Mouse (Mus musculus) left cerebral cortex, adult 2 months (tissue): ENCODE results near the gene Rims4. TPM values are rescaled to one million over a fixed set of nuclear protein-coding genes. Genes with fewer than 3 reads are reported as not detected.
A peak's percentile ranks its signal among the peaks of the same experiment; 100 is the strongest.

ENCODE experiments used
- DNase-seq, 2 experiments: peaks; one replicate each; pipeline ENCODE4 v3.0.0; 2021 to 2022; ENCODE audit warnings: low spot score in 2 of 2, mixed read lengths in 1 of 2; ENCODE audit errors: extremely low spot score in 1 of 2
- H3K27ac ChIP-seq: fragments of 200-600 bp; 2 replicates; pipeline ENCODE4 v1.8.1; 2022
- H3K4me3 ChIP-seq: fragments of 200-600 bp; 2 replicates; pipeline ENCODE4 v1.8.1; 2022
- CTCF ChIP-seq: fragments of 200-600 bp; IDR thresholded peaks from 2 replicates; pipeline ENCODE4 v1.8.1; 2022; ENCODE audit warnings: antibody characterized with exemption, mild to moderate bottlenecking, moderate library complexity
- intact Hi-C: fragments of 180-260 bp; cut with DNase I; formaldehyde crosslinking; loops from one replicate; pipeline ENCODE4 v1.15.1; 2025
- long read RNA-seq, 2 experiments: library from polyadenylated mRNA; stranded (forward); transcript quantifications; one replicate each; pipeline ENCODE4 v2.0.0; 2021; ENCODE audit warnings: borderline mapping rate in 2 of 2
- total RNA-seq, 2 experiments: library from RNA; stranded (reverse); gene quantifications; 2 replicates each; pipeline ENCODE4 v1.2.3; 2021

Gene Rims4
- total RNA-seq: 10 to 100 TPM; 85.4 to 89.5 TPM
- long read RNA-seq, experiment 1, full-length matches to known transcripts: 31 of 57 reads
- long read RNA-seq, experiment 1, partial matches to known transcripts: 1 of 57 reads
- long read RNA-seq, experiment 1, other reads (novel, unspliced or antisense): 25 of 57 reads
- long read RNA-seq, experiment 2, full-length matches to known transcripts: 26 of 57 reads
- long read RNA-seq, experiment 2, partial matches to known transcripts: 2 of 57 reads
- long read RNA-seq, experiment 2, other reads (novel, unspliced or antisense): 29 of 57 reads

GRCm38 (mm10) chr2:163918317-163919258, at the start of gene Rims4:
Gene Rims4, minus strand, starts transcription at chr2:163918683.
- TF ChIP-seq CTCF: no peak
- intact Hi-C loops: loop anchor here (2.0 kb wide), 1 partner anchor 60 kb away; no protein-coding TSS in a partner anchor
- peak; percentile 86 to 88 for DNase-seq
- Histone ChIP-seq H3K27ac (peak within 1 kb of the TSS; percentile 90), H3K4me3 (peak within 1 kb of the TSS; percentile 81)

DNA sequence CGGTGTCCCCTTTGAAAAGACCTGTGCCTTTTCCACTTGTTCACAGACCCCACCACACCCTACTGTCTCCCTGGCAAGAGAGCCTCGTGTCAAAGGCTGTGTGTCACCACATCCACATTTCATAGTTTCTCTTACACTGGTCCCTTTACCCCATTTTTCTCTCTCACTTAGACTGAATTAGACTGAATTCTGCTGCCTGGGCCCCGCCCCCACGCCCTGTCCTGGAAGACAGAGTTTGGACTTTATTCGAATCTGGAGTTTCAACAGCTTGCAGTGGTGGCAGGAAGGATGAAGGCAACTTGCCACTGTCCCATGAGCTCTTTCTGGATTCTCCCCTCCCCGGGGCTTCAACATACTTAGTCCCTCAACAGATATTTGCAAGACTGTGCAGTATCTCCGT, 47.2 kb upstream of the Rims4 start:
- no peak for TF ChIP-seq CTCF
- no peak overlapping the region for H3K4me3 ChIP-seq
- no peak overlapping the region for H3K27ac ChIP-seq
- intact Hi-C loops: loop anchor here (5.0 to 10.0 kb wide), 2 partner anchors 128 to 181 kb away; no protein-coding TSS in a partner anchor
- no peak for DNase-seq

GRCm38 (mm10) chr2:163964606-163965560, 46.4 kb upstream of the Rims4 start:
- intact Hi-C loops: loop anchor here (5.0 to 10.0 kb wide), 2 partner anchors 128 to 180 kb away; no protein-coding TSS in a partner anchor
- TF ChIP-seq CTCF: no peak
- Histone ChIP-seq H3K27ac (no peak overlapping the region), H3K4me3 (no peak overlapping the region)
- no peak for DNase-seq

DNA sequence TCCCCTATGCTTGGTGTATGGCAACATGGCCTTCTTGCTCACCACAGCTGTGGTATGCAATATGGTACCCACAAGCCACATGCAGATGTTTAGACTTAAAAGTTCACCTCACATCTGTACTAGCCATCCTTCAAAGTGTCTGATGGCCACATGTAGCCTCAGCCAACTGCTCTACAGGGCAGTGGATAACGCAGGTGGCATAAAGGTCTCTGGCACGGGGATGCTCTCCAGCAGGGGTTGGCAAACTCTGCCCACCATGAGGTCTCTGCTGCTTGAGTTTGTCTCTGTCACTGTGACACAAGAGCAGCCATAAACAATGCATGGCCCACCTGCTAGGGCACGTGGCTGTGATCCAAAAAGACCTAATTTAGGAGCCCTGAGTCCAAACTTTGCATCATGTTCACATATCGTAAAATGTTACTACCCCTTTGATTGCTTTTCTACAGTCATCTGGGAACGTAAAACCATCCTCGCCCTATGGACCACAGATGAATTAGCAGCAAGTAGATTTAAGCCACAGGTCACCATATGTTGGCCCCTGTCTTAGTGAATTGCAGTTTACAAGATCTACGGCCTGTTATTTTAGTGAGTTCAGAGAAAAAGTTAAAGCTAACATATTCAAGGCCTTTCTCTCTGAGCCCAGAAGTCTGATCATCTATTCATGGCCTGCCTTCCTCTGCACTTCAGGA, 35.3 kb upstream of the Rims4 start:
- no peak overlapping the region for H3K4me3 ChIP-seq
- TF ChIP-seq CTCF: no peak
- no peak for DNase-seq
- no peak overlapping the region for H3K27ac ChIP-seq
- intact Hi-C loops: no loop called here

GRCm38 (mm10) chr2:163951770-163952169, 33.3 kb upstream of the Rims4 start:
- no peak overlapping the region for H3K4me3 ChIP-seq
- intact Hi-C loops: loop anchor here (1.0 kb wide), 1 partner anchor 93 kb away; no protein-coding TSS in a partner anchor
- peak; percentile 63 to 70 for DNase-seq
- no peak overlapping the region for H3K27ac ChIP-seq
- peak; percentile 82 for TF ChIP-seq CTCF

DNA sequence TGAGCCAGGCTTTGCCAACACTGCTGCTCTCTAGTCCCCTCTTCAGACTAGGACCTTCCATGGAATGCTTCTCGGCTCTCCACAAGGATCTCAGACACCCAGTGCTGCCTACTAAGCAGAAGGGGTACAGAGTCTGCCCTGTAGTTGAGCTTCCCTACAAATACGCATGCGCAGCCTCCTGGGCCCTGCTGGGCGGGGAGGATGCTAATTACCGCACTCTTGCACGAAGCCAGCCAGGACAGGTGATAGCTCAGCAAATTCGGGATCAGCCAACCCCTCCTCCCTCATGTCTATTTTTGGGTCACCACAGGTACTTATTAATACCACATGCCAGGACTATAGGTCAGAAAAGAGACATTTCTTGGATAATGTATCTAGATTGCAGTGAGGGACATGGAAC, 29.5 kb upstream of the Rims4 start:
- no peak for DNase-seq
- Histone ChIP-seq H3K4me3 (no peak overlapping the region), H3K27ac (no peak overlapping the region)
- no peak for TF ChIP-seq CTCF
- intact Hi-C loops: no loop called here

GRCm38 (mm10) chr2:163946221-163946620, 27.7 kb upstream of the Rims4 start:
- DNase-seq: peak; percentile 28 to 29
- TF ChIP-seq CTCF: no peak
- intact Hi-C loops: no loop called here

GRCm38 (mm10) chr2:163944511-163944910, 26.0 kb upstream of the Rims4 start:
- no peak for TF ChIP-seq CTCF
- intact Hi-C loops: no loop called here
- H3K4me3 ChIP-seq: no peak overlapping the region
- no peak overlapping the region for H3K27ac ChIP-seq
- DNase-seq: no peak

More at GRCm38 (mm10) chr2:163946221-163946620, 27.7 kb upstream of the Rims4 start:
- H3K27ac ChIP-seq: no peak overlapping the region
- H3K4me3 ChIP-seq: no peak overlapping the region

DNA sequence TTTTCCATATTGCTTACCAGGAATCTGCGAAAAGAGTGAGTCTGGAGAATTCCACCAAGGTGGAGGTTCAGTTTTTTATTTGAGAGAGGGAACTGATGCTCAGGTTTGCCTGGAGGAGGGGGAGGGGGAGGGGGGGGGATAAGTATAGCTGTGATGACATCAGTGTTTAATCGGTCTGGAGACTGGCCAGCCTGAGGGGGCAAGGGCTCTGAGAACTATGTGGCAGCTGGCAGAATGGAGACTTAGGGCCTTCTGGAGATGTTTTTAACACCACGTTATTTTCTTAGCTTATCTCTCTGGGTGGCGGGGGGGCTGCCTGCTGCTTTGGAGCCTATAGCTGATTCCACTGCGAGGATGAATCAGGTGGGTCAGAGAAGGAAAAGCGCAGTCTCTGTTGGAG, 24.6 kb upstream of the Rims4 start:
- intact Hi-C loops: no loop called here
- no peak for TF ChIP-seq CTCF
- no peak for DNase-seq
- Histone ChIP-seq H3K4me3 (no peak overlapping the region), H3K27ac (no peak overlapping the region)

DNA sequence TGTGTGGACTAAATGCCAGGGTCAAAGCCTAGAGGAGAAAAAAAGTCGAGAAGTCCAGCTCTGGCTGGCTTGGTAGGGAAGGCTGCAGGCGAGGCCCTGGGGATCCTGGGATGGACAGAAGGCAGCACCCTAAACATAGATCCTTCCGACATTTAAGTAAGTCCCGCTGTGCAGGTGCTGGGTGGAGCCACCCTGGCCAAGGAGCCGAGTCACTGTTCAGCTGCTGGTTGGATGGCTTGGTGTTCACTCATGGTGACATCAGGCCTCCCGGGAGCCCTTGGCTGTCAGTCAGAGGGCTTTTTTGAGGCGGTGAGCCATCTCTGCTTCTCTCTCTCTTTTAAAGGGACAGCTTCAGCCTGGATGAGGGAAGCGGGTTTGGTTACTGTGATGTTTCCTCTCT, 21.0 kb upstream of the Rims4 start:
- peak; percentile 34 to 38 for DNase-seq
- intact Hi-C loops: no loop called here
- 0 out of 2 replicates have a peak overlapping the region, but pooled peaks have one; percentile 38 for H3K27ac ChIP-seq
- H3K4me3 ChIP-seq: no peak overlapping the region
- TF ChIP-seq CTCF: no peak
